Mouse (Mus musculus) embryonic facial prominence, embryonic 15.5 days (tissue): ENCODE measurements around the gene Rchy1. TPM values are rescaled to one million over a fixed set of nuclear protein-coding genes. Genes with fewer than 3 reads are reported as not detected.

ENCODE experiments used
- polyA plus RNA-seq: library from polyadenylated mRNA; unstranded; fragments of >200 nt; fragmentation: Nextera tagmentation; extraction: Ambion mirVana; gene quantifications from 2 replicates; pipeline ENCODE4 v1.2.1, GENCODE M21; 2015

Rchy1 gene
- polyA plus RNA-seq, 1 experiment from 2014 or later: 83.6 TPM

Other genes starting within 250 kb of the Rchy1 start
- gene Odaph, start 24.4 kb upstream of the Rchy1 start, polyA plus RNA-seq: 0.60 TPM in 1 of 2 replicates, not detected in the other
- 4.4 and 5.2 TPM in 2 replicates for gene Cdkl2, start 80.8 kb upstream of the Rchy1 start, polyA plus RNA-seq
- 144 and 151 TPM in 2 replicates for gene G3bp2, start 120.7 kb upstream of the Rchy1 start, polyA plus RNA-seq
- gene Uso1, start 174.9 kb upstream of the Rchy1 start, polyA plus RNA-seq: 49.9 and 50.0 TPM in 2 replicates